Mouse (Mus musculus) thymus, adult 2 months (tissue): ENCODE data around the gene Tm2d1.

Source experiments
- CTCF ChIP-seq: fragments of 200-500 bp; IDR thresholded peaks from 2 replicates; pipeline ENCODE4 v1.5.1; 2012; ENCODE audit warnings: mild to moderate bottlenecking, control low read depth, low read length, moderate library complexity, borderline replicate concordance; ENCODE audit not compliant: control insufficient read depth, poor library complexity, insufficient read depth; ENCODE audit errors: extremely low read depth
- POLR2A ChIP-seq: fragments of 200-500 bp; IDR thresholded peaks from 2 replicates; pipeline ENCODE4 v1.6.1; 2012; ENCODE audit warnings: mild to moderate bottlenecking, low read length, control low read depth, moderate library complexity; ENCODE audit not compliant: control insufficient read depth, poor library complexity, insufficient read depth; ENCODE audit errors: extremely low read depth

GRCm38 (mm10) chr4:98345783-98346182, 37.3 kb downstream of the Tm2d1 start:
- no peak for TF ChIP-seq POLR2A
- no peak for TF ChIP-seq CTCF
